11 mouse cellular contexts compared by ENCODE assay signal in the genomic region with DNA sequence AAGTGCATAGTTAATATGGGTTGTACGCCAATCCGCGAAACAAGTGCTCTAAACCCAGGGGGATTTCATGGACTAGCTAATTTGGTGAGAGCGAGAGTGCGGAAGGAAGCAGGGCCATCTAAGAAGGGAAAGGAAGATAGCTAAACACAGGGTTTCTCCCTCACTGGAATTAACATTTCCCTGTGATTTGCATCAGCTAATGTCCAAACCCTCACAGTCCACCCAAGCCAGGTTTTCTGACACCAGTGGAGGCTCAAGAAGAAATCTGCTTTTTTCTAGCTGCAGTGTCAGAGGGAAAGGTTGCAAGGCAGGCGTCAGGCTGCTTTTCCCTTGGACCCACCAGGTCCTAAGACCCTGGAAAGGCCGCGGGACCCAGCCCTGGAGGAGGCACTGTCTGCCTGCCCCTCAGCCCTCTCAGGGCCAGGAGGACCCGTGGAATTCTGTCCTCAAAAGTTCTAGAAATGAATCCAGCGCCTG. TPM values are rescaled to one million over a fixed set of nuclear protein-coding genes. Genes with fewer than 3 reads are reported as not detected.
DNase-seq lines count a peak whose midpoint lies in the region; ATAC-seq lines count a peak whose summit lies in the region.
"Had no signal": no experiment of that assay in that cellular context is flagged by ENCODE, and none has a peak within 500 bp of the region (broad histone marks: within the 10 kb centered on the region; RNA-seq: fewer than 3 reads in every experiment).

No protein-coding gene starts in this region.

- H3K4me3 ChIP-seq in heart, embryonic 16.5 days (ENCODE audit: low read length): no peak overlapping the region
- no peak overlapping the region for H3K4me3 ChIP-seq in embryonic facial prominence, embryonic 12.5 days
- H3K4me3 ChIP-seq in hindbrain, embryonic 14.5 days (replicated peaks; ENCODE audit: low read length): no peak overlapping the region

- H3K4me2 ChIP-seq in heart, embryonic 16.5 days (ENCODE audit: low read depth, low read length): peak overlapping the region; percentile 53; the same call in 1 of the 2 replicates
- H3K4me2 ChIP-seq in embryonic facial prominence, embryonic 12.5 days (replicated peaks): peak overlapping the region; percentile 79
- peak overlapping the region; percentile 95 for H3K4me2 ChIP-seq in hindbrain, embryonic 14.5 days (replicated peaks)

- H3K27ac ChIP-seq in heart, embryonic 16.5 days (ENCODE audit: low read length): no peak overlapping the region
- peak overlapping the region; percentile 88 for H3K27ac ChIP-seq in embryonic facial prominence, embryonic 12.5 days
- peak overlapping the region; percentile 81; the same call in 1 of the 2 replicates for H3K27ac ChIP-seq in hindbrain, embryonic 14.5 days
- H3K27ac ChIP-seq: liver, embryonic 14.5 days had no signal

- peak overlapping the region; percentile 73 for H3K9ac ChIP-seq in heart, embryonic 16.5 days (ENCODE audit: low read length)
- H3K9ac ChIP-seq in embryonic facial prominence, embryonic 12.5 days: peak overlapping the region; percentile 72; the same call in 1 of the 2 replicates
- peak overlapping the region; percentile 72 for H3K9ac ChIP-seq in hindbrain, embryonic 14.5 days

- H3K9me3 ChIP-seq in heart, embryonic 16.5 days (replicated peaks; ENCODE audit: control insufficient read depth, low read length): no peaks in the 10 kb centered on the region
- no peaks in the 10 kb centered on the region for H3K9me3 ChIP-seq in embryonic facial prominence, embryonic 12.5 days
- no peaks in the 10 kb centered on the region for H3K9me3 ChIP-seq in hindbrain, embryonic 14.5 days (ENCODE audit: control insufficient read depth, low read length)

- no peaks in the 10 kb centered on the region for H3K36me3 ChIP-seq in heart, embryonic 16.5 days (ENCODE audit: control insufficient read depth, insufficient read depth)
- H3K36me3 ChIP-seq in embryonic facial prominence, embryonic 12.5 days: no peaks in the 10 kb centered on the region
- H3K36me3 ChIP-seq in hindbrain, embryonic 14.5 days (replicated peaks; ENCODE audit: control insufficient read depth, insufficient read depth): no peaks in the 10 kb centered on the region

- no peaks in the 10 kb centered on the region for H3K27me3 ChIP-seq in heart, embryonic 16.5 days (ENCODE audit: control insufficient read depth, insufficient read depth, low read length)
- no peaks in the 10 kb centered on the region for H3K27me3 ChIP-seq in embryonic facial prominence, embryonic 12.5 days
- no peaks in the 10 kb centered on the region for H3K27me3 ChIP-seq in hindbrain, embryonic 14.5 days (ENCODE audit: control insufficient read depth, insufficient read depth, low read length)

- DNase-seq in heart, postnatal 14 days: no peak
- peak; percentile 50 for DNase-seq in hindbrain, embryonic 14.5 days (ENCODE audit: low spot score)
- peak; percentile 65 for DNase-seq in neural tube, embryonic 10.5 days (ENCODE audit: extremely low spot score, low spot score)
- no peak for DNase-seq in spleen, postnatal 4 days (ENCODE audit: low spot score in 2 of 2)
- no peak for DNase-seq in adrenal gland, adult 8-10 months
- DNase-seq: adrenal gland, postnatal 14 days had no signal

- intact Hi-C loops in heart, postnatal 14 days (cut with DNase I): no loop called here

- 69% methylated on average over 10 of the region's 10 CpGs for WGBS in heart, embryonic 16.5 days
- WGBS in embryonic facial prominence, embryonic 12.5 days: 29% methylated on average over 10 of the region's 10 CpGs
- 21% methylated on average over 10 of the region's 10 CpGs for WGBS in hindbrain, embryonic 14.5 days

- H3K4me1 ChIP-seq in heart, embryonic 16.5 days (ENCODE audit: control insufficient read depth, insufficient read depth, low read length): peaks cover 14% of the 10 kb centered on the region
- peaks cover 53% of the 10 kb centered on the region for H3K4me1 ChIP-seq in embryonic facial prominence, embryonic 12.5 days
- H3K4me1 ChIP-seq in hindbrain, embryonic 14.5 days (replicated peaks; ENCODE audit: control insufficient read depth, insufficient read depth, low read length): peaks cover 57% of the 10 kb centered on the region

- no peak for ATAC-seq in heart, embryonic 16.5 days (replicated peaks; ENCODE audit: extremely low read depth, insufficient read depth, low FRiP score)
- ATAC-seq in embryonic facial prominence, embryonic 12.5 days (ENCODE audit: insufficient number of reproducible peaks, insufficient read depth, low FRiP score, low TSS enrichment): no peak
- ATAC-seq in hindbrain, embryonic 14.5 days (ENCODE audit: low FRiP score): 0 out of 2 replicates have a peak, but pooled peaks have one; percentile 21
- no peak for ATAC-seq in megakaryocyte progenitor cell, adult 5-6 weeks (replicated peaks; ENCODE audit: poor library complexity)

RNA-seq across cellular contexts. Expression of a gene that starts 1.4 kb away (rescaled TPM):
- 9.4 and 9.5 TPM in 2 replicates for polyA plus RNA-seq in heart, embryonic 16.5 days (2015; fragmentation: Nextera tagmentation; extraction: Ambion mirVana)
- 1 to 10 TPM; 3.1 to 4.0 TPM for total RNA-seq in heart, postnatal 14 days (2021)
- polyA plus RNA-seq in embryonic facial prominence, embryonic 12.5 days (2016; fragmentation: Nextera tagmentation; extraction: Ambion mirVana): 16.4 and 18.7 TPM in 2 replicates
- 5.7 and 6.3 TPM in 2 replicates for polyA plus RNA-seq in hindbrain, embryonic 14.5 days (2014; fragmentation: Nextera tagmentation; extraction: Ambion mirVana)
- total RNA-seq in megakaryocyte progenitor cell, adult 5-6 weeks (2015): not detected in 2 replicates
- not detected in 2 replicates for total RNA-seq in megakaryocyte progenitor cell, adult 5-6 weeks (2017)
- total RNA-seq in adrenal gland, adult 8-10 months (2022): 1 to 10 TPM; 1.1 to 2.4 (median 1.4) TPM

RNA-seq across cellular contexts. Expression of a gene that starts 9.9 kb away (rescaled TPM):
- 3.9 TPM in 2 replicates for polyA plus RNA-seq in heart, embryonic 16.5 days (2015; fragmentation: Nextera tagmentation; extraction: Ambion mirVana)
- total RNA-seq in heart, postnatal 14 days (2021): 1 to 10 TPM; 3.3 to 4.8 TPM
- 14.2 and 14.7 TPM in 2 replicates for polyA plus RNA-seq in embryonic facial prominence, embryonic 12.5 days (2016; fragmentation: Nextera tagmentation; extraction: Ambion mirVana)
- polyA plus RNA-seq in hindbrain, embryonic 14.5 days (2014; fragmentation: Nextera tagmentation; extraction: Ambion mirVana): 4.9 and 5.4 TPM in 2 replicates
- total RNA-seq in megakaryocyte progenitor cell, adult 5-6 weeks (2015): not detected in 2 replicates
- total RNA-seq in megakaryocyte progenitor cell, adult 5-6 weeks (2017): 0.14 TPM in 1 of 2 replicates, not detected in the other
- total RNA-seq in adrenal gland, adult 8-10 months (2022): 1 to 10 TPM; 2.0 to 5.2 (median 3.5) TPM

RNA-seq across cellular contexts. Expression of a gene that starts 16.1 kb away (rescaled TPM):
- 40.7 and 44.5 TPM in 2 replicates for polyA plus RNA-seq in heart, embryonic 16.5 days (2015; fragmentation: Nextera tagmentation; extraction: Ambion mirVana)
- 10 to 100 TPM; 41.6 to 42.5 TPM for total RNA-seq in heart, postnatal 14 days (2021)
- polyA plus RNA-seq in embryonic facial prominence, embryonic 12.5 days (2016; fragmentation: Nextera tagmentation; extraction: Ambion mirVana): 69.9 and 73.8 TPM in 2 replicates
- polyA plus RNA-seq in hindbrain, embryonic 14.5 days (2014; fragmentation: Nextera tagmentation; extraction: Ambion mirVana): 26.8 and 33.1 TPM in 2 replicates
- 62.3 and 96.1 TPM in 2 replicates for total RNA-seq in megakaryocyte progenitor cell, adult 5-6 weeks (2015)
- total RNA-seq in megakaryocyte progenitor cell, adult 5-6 weeks (2017): 41.4 and 57.9 TPM in 2 replicates
- 10 to 100 TPM; 38.8 to 84.1 (median 45.1) TPM for total RNA-seq in adrenal gland, adult 8-10 months (2022)

RNA-seq across cellular contexts. Expression of a gene that starts 42.2 kb away (rescaled TPM):
- not detected in 2 replicates for polyA plus RNA-seq in heart, embryonic 16.5 days (2015; fragmentation: Nextera tagmentation; extraction: Ambion mirVana)
- total RNA-seq in heart, postnatal 14 days (2021): not detected
- polyA plus RNA-seq in embryonic facial prominence, embryonic 12.5 days (2016; fragmentation: Nextera tagmentation; extraction: Ambion mirVana): not detected in 2 replicates
- not detected in 2 replicates for polyA plus RNA-seq in hindbrain, embryonic 14.5 days (2014; fragmentation: Nextera tagmentation; extraction: Ambion mirVana)
- total RNA-seq in megakaryocyte progenitor cell, adult 5-6 weeks (2015): not detected in 2 replicates
- not detected in 2 replicates for total RNA-seq in megakaryocyte progenitor cell, adult 5-6 weeks (2017)
- not detected for total RNA-seq in adrenal gland, adult 8-10 months (2022)
- total RNA-seq: adrenal gland, postnatal 14 days; CH12.LX had no signal
- polyA plus RNA-seq: liver, embryonic 14.5 days had no signal

Comparison
In these comparisons a context has a peak if more than half of its experiments do, and no peak if none do; other contexts are left out.
1. DNase-seq: peak in hindbrain, embryonic 14.5 days (single experiment) and neural tube, embryonic 10.5 days (single experiment); none in heart, postnatal 14 days (0 of 2), spleen, postnatal 4 days (0 of 2) and adrenal gland, adult 8-10 months (single experiment).
2. Peak in every context shown above with its lines, with median percentiles within 50 percentile points of each other: H3K4me2 ChIP-seq and H3K9ac ChIP-seq.